Mouse (Mus musculus): ENCODE data around the gene Sap30l. TPM values are rescaled to one million over a fixed set of nuclear protein-coding genes. Genes with fewer than 3 reads are reported as not detected.
"Not testable (repeated sequence)": the region's sequence is repeated elsewhere in the genome, so short reads cannot be mapped to it uniquely, and the experiment has no call there.

Sap30l gene
- polyA plus RNA-seq, 1 experiment from 2014 or later, result 11.2 TPM

DNA sequence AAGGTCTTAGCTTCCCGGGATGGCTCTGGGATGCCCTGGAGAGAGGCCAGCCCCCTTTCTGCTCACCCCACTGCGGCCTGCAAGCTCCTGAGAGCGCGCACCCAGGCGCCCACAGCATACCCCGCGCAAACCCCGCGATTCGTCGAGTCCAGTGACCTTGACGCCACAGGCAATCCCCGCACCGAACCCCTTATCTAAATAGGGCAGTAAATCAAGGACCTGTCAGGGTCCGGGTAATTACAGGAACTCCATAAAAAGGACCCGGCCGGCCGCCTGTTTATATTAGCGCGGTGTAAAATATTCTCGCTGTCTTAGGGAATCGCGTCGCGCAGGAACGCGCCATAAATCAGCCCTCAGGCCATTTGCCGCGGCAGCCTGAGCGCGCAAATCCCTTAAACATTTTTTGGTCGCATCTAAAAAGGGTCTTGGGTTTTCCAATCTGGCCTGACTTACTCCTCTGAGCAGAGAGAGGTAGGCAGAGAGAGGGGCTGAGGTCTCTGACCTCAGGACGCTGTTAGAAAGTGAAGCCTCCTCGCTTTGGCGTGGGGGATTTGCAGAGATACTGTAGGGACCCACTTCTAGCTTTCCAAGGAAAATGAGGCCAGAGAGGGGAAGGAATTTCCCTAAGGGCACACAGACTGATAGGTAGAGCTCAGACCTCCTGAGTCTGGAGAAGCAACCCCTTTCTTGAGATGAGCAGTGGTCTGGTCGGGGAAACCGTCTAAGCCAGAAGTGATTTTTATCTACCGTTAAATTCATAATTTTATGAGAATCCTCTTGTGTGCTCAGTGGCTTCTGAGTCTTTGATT lies 35.6 kb downstream of the Sap30l start:
- no peaks in the 10 kb centered on the region for H3K36me3 ChIP-seq
- peaks cover 100% of the 10 kb centered on the region for H3K27me3 ChIP-seq (ENCODE audit: low read depth, poor library complexity, severe bottlenecking)
- H3K9me3 ChIP-seq (replicated peaks), result no peaks in the 10 kb centered on the region
- H3K27ac ChIP-seq, result no peak overlapping the region
- peak; percentile 63 for DNase-seq (ENCODE audit: low spot score)
- under 1% methylated on average over 38 of the region's 38 CpGs for WGBS
- H3K4me1 ChIP-seq, result peaks cover 50% of the 10 kb centered on the region
- H3K4me3 ChIP-seq, result peak overlapping the region; percentile 31

GRCm38 (mm10) chr11:57837861-57838680 lies 36.6 kb downstream of the Sap30l start:
- H3K27ac ChIP-seq, result no peak overlapping the region
- H3K36me3 ChIP-seq, result no peaks in the 10 kb centered on the region
- peaks cover 100% of the 10 kb centered on the region for H3K27me3 ChIP-seq (ENCODE audit: low read depth, poor library complexity, severe bottlenecking)
- no peaks in the 10 kb centered on the region for H3K9me3 ChIP-seq (replicated peaks)
- 4% methylated on average over 22 of the region's 22 CpGs for WGBS
- DNase-seq (ENCODE audit: low spot score), result peak; percentile 47
- H3K4me1 ChIP-seq, result peaks cover 40% of the 10 kb centered on the region
- 0 out of 2 replicates have a peak overlapping the region, but pooled peaks have one; percentile 9 for H3K4me3 ChIP-seq

DNA sequence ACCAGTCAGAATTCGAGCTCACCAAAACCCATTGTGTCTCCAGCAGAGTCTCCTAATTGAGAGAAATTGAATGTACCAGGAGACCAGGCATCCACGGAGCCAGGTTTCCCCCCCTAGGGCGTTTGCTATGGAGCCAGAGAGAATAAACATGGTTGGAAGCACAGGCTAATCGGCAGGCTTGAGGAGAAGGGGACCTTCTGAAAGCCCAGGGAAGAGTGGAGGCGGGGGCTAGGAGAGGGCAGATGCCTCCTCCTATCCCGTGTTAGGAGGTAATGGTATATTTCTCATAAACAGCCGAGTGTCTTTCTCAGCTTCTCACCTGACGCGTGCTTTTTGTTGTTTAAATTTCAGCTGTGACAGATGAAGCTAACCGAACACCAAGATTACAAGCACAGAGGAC lies 39.5 kb downstream of the Sap30l start:
- Histone ChIP-seq H3K36me3 (no peaks in the 10 kb centered on the region), H3K4me3 (no peak overlapping the region), H3K27me3 (ENCODE audit: low read depth, poor library complexity, severe bottlenecking) (peaks cover 77% of the 10 kb centered on the region), H3K27ac (no peak overlapping the region), H3K9me3 (replicated peaks) (no peaks in the 10 kb centered on the region), H3K4me1 (peaks cover 35% of the 10 kb centered on the region)
- no peak for DNase-seq (ENCODE audit: low spot score)
- 20% methylated on average over 10 of the region's 10 CpGs for WGBS

DNA sequence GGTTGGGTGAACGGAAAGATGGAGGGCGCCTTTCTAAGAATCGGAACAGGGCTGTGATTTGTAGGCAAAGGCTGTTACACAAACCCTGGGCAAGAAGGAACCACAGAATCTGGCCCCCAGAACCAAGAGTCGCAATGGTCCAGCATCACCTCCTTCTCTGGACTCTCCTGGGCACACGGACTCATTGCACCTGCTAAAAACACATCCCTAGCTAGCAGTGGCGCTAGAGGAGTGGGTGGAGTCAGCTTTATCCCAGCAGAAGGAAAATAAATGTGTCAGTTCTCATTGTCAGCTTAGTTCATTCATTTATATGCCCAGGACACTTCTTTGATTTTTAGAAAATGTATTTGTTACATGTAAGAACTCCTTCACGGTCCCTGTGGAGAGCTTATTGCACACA lies 40.0 kb downstream of the Sap30l start:
- H3K9me3 ChIP-seq (replicated peaks), result no peaks in the 10 kb centered on the region
- WGBS, result 51% methylated on average over 7 of the region's 7 CpGs
- no peak for DNase-seq (ENCODE audit: low spot score)
- no peak overlapping the region for H3K27ac ChIP-seq
- H3K4me3 ChIP-seq, result no peak overlapping the region
- H3K36me3 ChIP-seq, result no peaks in the 10 kb centered on the region
- H3K27me3 ChIP-seq (ENCODE audit: low read depth, poor library complexity, severe bottlenecking), result peaks cover 74% of the 10 kb centered on the region
- H3K4me1 ChIP-seq, result peaks cover 32% of the 10 kb centered on the region

GRCm38 (mm10) chr11:57846421-57847363 lies 45.3 kb downstream of the Sap30l start:
- not testable (repeated sequence) for DNase-seq (ENCODE audit: low spot score); H3K27ac ChIP-seq
- peaks cover 57% of the 10 kb centered on the region for H3K27me3 ChIP-seq (ENCODE audit: low read depth, poor library complexity, severe bottlenecking)

DNA sequence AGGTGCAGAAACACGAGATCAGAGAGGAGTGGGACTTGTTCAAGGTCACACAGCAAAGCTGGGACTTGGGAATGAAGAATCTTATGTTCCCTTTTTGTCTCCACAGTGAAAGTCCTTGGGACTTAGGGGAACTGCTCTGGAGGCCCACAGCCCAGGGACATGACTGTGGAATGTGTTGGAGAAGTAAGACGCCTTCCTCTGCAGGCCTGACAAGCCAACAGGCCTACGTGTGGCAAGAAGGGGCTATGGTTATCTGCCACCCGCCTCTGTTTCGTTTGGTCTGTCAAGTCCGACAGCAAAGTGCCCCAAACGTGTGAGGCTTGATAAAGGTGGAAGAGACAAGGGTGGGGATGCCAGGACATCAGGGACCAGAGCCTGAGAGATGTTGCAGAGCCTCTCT lies 46.0 kb downstream of the Sap30l start:
- H3K4me3 ChIP-seq, result no peak overlapping the region
- 69% methylated on average over 7 of the region's 7 CpGs for WGBS
- H3K4me1 ChIP-seq, result peaks cover 11% of the 10 kb centered on the region
- H3K27ac ChIP-seq, result no peak overlapping the region
- H3K36me3 ChIP-seq, result no peaks in the 10 kb centered on the region
- DNase-seq (ENCODE audit: low spot score), result no peak
- peaks cover 50% of the 10 kb centered on the region for H3K27me3 ChIP-seq (ENCODE audit: low read depth, poor library complexity, severe bottlenecking)
- H3K9me3 ChIP-seq (replicated peaks), result no peaks in the 10 kb centered on the region

More at GRCm38 (mm10) chr11:57846421-57847363, 45.3 kb downstream of the Sap30l start:
- not testable (repeated sequence) for H3K4me3 ChIP-seq; H3K9me3 ChIP-seq (replicated peaks); H3K36me3 ChIP-seq
- 87% methylated on average over 8 of the region's 9 CpGs for WGBS
- H3K4me1 ChIP-seq, result peaks cover 11% of the 10 kb centered on the region

DNA sequence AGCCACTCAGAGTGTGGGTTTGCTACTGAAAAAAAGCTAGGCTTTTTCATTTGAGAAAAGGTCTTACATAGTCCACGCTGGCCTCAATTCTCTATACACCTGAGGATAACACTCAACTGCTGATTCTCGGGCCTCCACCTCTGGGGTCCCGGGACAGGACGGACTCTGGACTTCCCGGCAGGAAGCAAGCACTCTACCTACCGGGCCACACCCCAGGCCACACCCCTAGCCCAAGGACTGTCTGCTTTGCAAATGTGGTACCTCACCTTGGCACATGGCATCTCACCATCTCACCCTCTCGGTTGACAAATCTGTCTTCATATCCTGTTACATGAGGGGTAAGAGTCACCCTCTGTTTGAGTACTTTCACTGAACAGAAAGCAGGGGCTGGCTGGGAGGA lies 48.9 kb downstream of the Sap30l start:
- Histone ChIP-seq H3K4me1 (peaks cover 16% of the 10 kb centered on the region), H3K36me3 (no peaks in the 10 kb centered on the region), H3K27me3 (ENCODE audit: low read depth, poor library complexity, severe bottlenecking) (peaks cover 43% of the 10 kb centered on the region), H3K4me3 (no peak overlapping the region), H3K27ac (no peak overlapping the region), H3K9me3 (replicated peaks) (no peaks in the 10 kb centered on the region)
- no peak for DNase-seq (ENCODE audit: low spot score)
- 56% methylated on average over 7 of the region's 7 CpGs for WGBS

DNA sequence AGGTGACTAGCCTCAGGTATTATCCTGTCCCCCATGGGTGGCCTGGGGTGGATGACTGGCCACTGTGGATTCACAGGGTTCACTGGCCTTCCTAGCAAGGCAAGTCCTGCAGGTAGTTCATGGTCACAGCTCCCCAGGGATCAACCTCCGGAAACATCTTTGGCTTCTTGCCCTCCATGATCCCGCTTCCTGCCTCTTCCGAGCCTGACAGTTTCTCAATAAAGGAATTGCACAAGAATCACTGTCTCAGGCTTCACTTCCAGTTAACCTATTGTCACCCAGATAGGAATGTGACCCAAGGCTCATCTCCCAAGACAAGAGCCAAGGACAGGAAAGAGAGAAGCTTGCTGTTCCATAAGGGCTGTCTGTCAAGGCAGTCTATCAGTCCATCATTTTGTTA lies 49.5 kb downstream of the Sap30l start:
- Histone ChIP-seq H3K4me1 (peaks cover 10% of the 10 kb centered on the region), H3K27me3 (ENCODE audit: low read depth, poor library complexity, severe bottlenecking) (peaks cover 38% of the 10 kb centered on the region), H3K36me3 (no peaks in the 10 kb centered on the region), H3K4me3 (no peak overlapping the region), H3K27ac (no peak overlapping the region), H3K9me3 (replicated peaks) (no peaks in the 10 kb centered on the region)
- WGBS, result 76% methylated on average over 3 of the region's 3 CpGs
- DNase-seq (ENCODE audit: low spot score), result no peak

DNA sequence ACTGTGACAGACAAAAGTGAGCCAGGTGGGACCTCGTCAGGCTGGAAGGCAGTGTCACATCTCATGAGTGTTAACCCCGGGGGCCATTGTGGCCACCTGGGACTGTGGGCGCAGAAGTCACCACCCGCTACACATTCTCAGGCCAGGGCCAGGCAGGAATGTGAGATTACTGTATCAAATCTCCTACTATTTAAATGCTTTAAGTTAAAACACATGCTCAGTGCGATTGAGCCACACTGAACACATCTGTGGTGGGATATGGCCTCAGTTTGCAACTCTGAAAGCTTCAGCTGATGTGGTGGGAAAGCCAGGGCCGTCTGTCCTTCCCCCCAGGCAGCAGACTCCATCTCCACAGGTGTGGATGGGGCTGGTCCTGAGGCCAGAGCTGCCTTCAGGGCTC lies 52.1 kb downstream of the Sap30l start:
- Histone ChIP-seq H3K4me3 (no peak overlapping the region), H3K9me3 (replicated peaks) (no peaks in the 10 kb centered on the region), H3K27ac (no peak overlapping the region; the same call in 1 of the 2 replicates), H3K4me1 (peaks cover 11% of the 10 kb centered on the region), H3K27me3 (ENCODE audit: low read depth, poor library complexity, severe bottlenecking) (peaks cover 26% of the 10 kb centered on the region), H3K36me3 (no peaks in the 10 kb centered on the region)
- WGBS, result 65% methylated on average over 6 of the region's 6 CpGs
- no peak for DNase-seq (ENCODE audit: low spot score)

DNA sequence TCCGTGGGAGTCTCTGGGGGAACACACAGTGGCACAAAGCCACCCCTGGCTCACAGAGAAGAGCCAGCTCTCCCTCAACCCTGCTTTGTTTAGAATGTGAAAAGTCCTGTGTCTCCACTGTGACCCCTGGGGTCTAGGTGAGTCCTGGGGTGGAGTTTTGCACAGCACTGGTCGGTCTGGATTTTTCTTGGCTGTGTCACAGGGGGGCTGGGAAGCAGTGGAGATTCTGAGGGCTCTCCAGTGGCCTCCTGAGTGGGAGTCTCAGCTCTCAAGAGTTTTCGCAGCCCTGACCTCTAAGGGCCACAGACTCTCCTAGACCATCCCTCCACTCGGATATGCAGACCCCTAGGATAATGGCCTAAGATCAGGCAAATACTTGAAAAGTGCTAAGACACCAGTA lies 56.3 kb downstream of the Sap30l start:
- Histone ChIP-seq H3K27ac (no peak overlapping the region), H3K4me3 (no peak overlapping the region), H3K27me3 (ENCODE audit: low read depth, poor library complexity, severe bottlenecking) (no peaks in the 10 kb centered on the region), H3K9me3 (replicated peaks) (no peaks in the 10 kb centered on the region), H3K4me1 (peaks cover 9% of the 10 kb centered on the region; the same call in 1 of the 2 replicates), H3K36me3 (no peaks in the 10 kb centered on the region)
- 67% methylated on average over 4 of the region's 4 CpGs for WGBS
- DNase-seq (ENCODE audit: low spot score), result no peak
